Mouse (Mus musculus) limb, embryonic 13.5 days (tissue): ENCODE results near the gene Zfand3. TPM values are rescaled to one million over a fixed set of nuclear protein-coding genes. Genes with fewer than 3 reads are reported as not detected.

Source experiments
- ATAC-seq: fragments of 200-750 bp; cut with Nextera tagmentation; 2 replicates; pipeline ENCODE4 v1.8.0; 2017; ENCODE audit warnings: low read depth, moderate number of reproducible peaks, moderate TSS enrichment; ENCODE audit not compliant: low FRiP score
- H3K27ac ChIP-seq: fragments of 300-500 bp; sonication (generic); 2 replicates; pipeline ENCODE4 v1.5.1; 2015; ENCODE audit warnings: inconsistent platforms, mild to moderate bottlenecking, moderate library complexity
- H3K27me3 ChIP-seq: fragments of 300-500 bp; sonication (generic); 2 replicates; pipeline ENCODE4 v1.6.1; 2015; ENCODE audit warnings: mild to moderate bottlenecking, inconsistent platforms
- H3K36me3 ChIP-seq: fragments of 300-500 bp; sonication (generic); 2 replicates; pipeline ENCODE4 v1.6.1; 2015; ENCODE audit warnings: inconsistent platforms, mild to moderate bottlenecking, moderate library complexity
- H3K4me1 ChIP-seq: fragments of 300-500 bp; sonication (generic); 2 replicates; pipeline ENCODE4 v1.6.1; 2015; ENCODE audit warnings: inconsistent platforms
- H3K4me2 ChIP-seq: fragments of 300-500 bp; sonication (generic); replicated peaks from 2 replicates; pipeline ENCODE4 v1.6.1; 2015; ENCODE audit warnings: inconsistent platforms, mild to moderate bottlenecking, moderate library complexity
- H3K4me3 ChIP-seq: fragments of 300-500 bp; sonication (generic); 2 replicates; pipeline ENCODE4 v1.5.1; 2015; ENCODE audit warnings: moderate library complexity, mild to moderate bottlenecking, inconsistent platforms
- H3K9ac ChIP-seq: fragments of 300-500 bp; sonication (generic); 2 replicates; pipeline ENCODE4 v1.6.1; 2015; ENCODE audit warnings: mild to moderate bottlenecking, inconsistent platforms
- H3K9me3 ChIP-seq: fragments of 300-500 bp; sonication (generic); 2 replicates; pipeline ENCODE4 v1.6.1; 2016; ENCODE audit warnings: inconsistent platforms
- WGBS: fragments of 180-500 bp; shearing (Covaris S2); methylation state at CpG from one replicate; pipeline ENCODE4 v1.1.7; 2015; 5-methylcytosine and 5-hydroxymethylcytosine counted together
- polyA plus RNA-seq: library from polyadenylated mRNA; unstranded; fragments of >200 nt; fragmentation: Nextera tagmentation; extraction: Ambion mirVana; gene quantifications from 2 replicates; pipeline ENCODE4 v1.2.1, GENCODE M21; 2015

The Zfand3 gene
- polyA plus RNA-seq, 1 experiment from 2014 or later: 63.0 TPM

GRCm38 (mm10) chr17:29984931-29985330, 19.6 kb upstream of the Zfand3 start:
- WGBS: 73% methylated on average over 7 of the region's 7 CpGs

GRCm38 (mm10) chr17:29985534-29985933, 19.0 kb upstream of the Zfand3 start:
- 30% methylated on average over 3 of the region's 3 CpGs for WGBS
- Histone ChIP-seq H3K27ac (no peak overlapping the region), H3K27me3 (0 out of 2 replicates have a peak, but pooled peaks cover 3% of the 10 kb centered on the region), H3K9ac (no peak overlapping the region), H3K4me3 (no peak overlapping the region), H3K4me2 (no peak overlapping the region), H3K36me3 (no peaks in the 10 kb centered on the region), H3K9me3 (0 out of 2 replicates have a peak, but pooled peaks cover 5% of the 10 kb centered on the region), H3K4me1 (no peaks in the 10 kb centered on the region)
- no peak for ATAC-seq

More at GRCm38 (mm10) chr17:29984931-29985330, 19.6 kb upstream of the Zfand3 start:
- Histone ChIP-seq H3K27me3 (0 out of 2 replicates have a peak, but pooled peaks cover 3% of the 10 kb centered on the region), H3K9ac (no peak overlapping the region), H3K9me3 (0 out of 2 replicates have a peak, but pooled peaks cover 4% of the 10 kb centered on the region), H3K4me2 (no peak overlapping the region), H3K27ac (no peak overlapping the region), H3K4me3 (no peak overlapping the region), H3K36me3 (no peaks in the 10 kb centered on the region), H3K4me1 (no peaks in the 10 kb centered on the region)
- ATAC-seq: no peak

- Histone ChIP-seq H3K27ac (no peak overlapping the region), H3K27me3 (0 out of 2 replicates have a peak, but pooled peaks cover 3% of the 10 kb centered on the region), H3K4me2 (no peak overlapping the region), H3K9me3 (0 out of 2 replicates have a peak, but pooled peaks cover 5% of the 10 kb centered on the region), H3K36me3 (no peaks in the 10 kb centered on the region), H3K4me3 (no peak overlapping the region), H3K9ac (no peak overlapping the region), H3K4me1 (no peaks in the 10 kb centered on the region)
- no peak for ATAC-seq
- 15% methylated on average over 5 of the region's 5 CpGs for WGBS
Measured at GRCm38 (mm10) chr17:29988141-29988540, 16.4 kb upstream of the Zfand3 start.

GRCm38 (mm10) chr17:29989653-29990052, 14.9 kb upstream of the Zfand3 start:
- ATAC-seq: no peak
- Histone ChIP-seq H3K4me3 (no peak overlapping the region), H3K36me3 (no peaks in the 10 kb centered on the region), H3K9me3 (0 out of 2 replicates have a peak, but pooled peaks cover 5% of the 10 kb centered on the region), H3K9ac (no peak overlapping the region), H3K27ac (no peak overlapping the region), H3K4me1 (no peaks in the 10 kb centered on the region), H3K4me2 (no peak overlapping the region), H3K27me3 (no peaks in the 10 kb centered on the region)
- 84% methylated on average over 5 of the region's 5 CpGs for WGBS

GRCm38 (mm10) chr17:29990136-29990535, 14.4 kb upstream of the Zfand3 start:
- Histone ChIP-seq H3K27me3 (no peaks in the 10 kb centered on the region), H3K36me3 (no peaks in the 10 kb centered on the region), H3K9ac (no peak overlapping the region), H3K4me2 (no peak overlapping the region), H3K27ac (no peak overlapping the region), H3K4me3 (no peak overlapping the region), H3K4me1 (no peaks in the 10 kb centered on the region), H3K9me3 (0 out of 2 replicates have a peak, but pooled peaks cover 5% of the 10 kb centered on the region)
- no peak for ATAC-seq
- WGBS: 94% methylated on average over 3 of the region's 3 CpGs

- H3K27me3 ChIP-seq: no peaks in the 10 kb centered on the region
- no peak overlapping the region for H3K9ac ChIP-seq
- no peak overlapping the region for H3K4me2 ChIP-seq
- 0 out of 2 replicates have a peak, but pooled peaks cover 5% of the 10 kb centered on the region for H3K9me3 ChIP-seq
- WGBS: 90% methylated on average over 2 of the region's 2 CpGs
- H3K36me3 ChIP-seq: no peaks in the 10 kb centered on the region
- no peak for ATAC-seq
- H3K27ac ChIP-seq: no peak overlapping the region
- no peak overlapping the region for H3K4me3 ChIP-seq
- no peaks in the 10 kb centered on the region for H3K4me1 ChIP-seq
Measured at GRCm38 (mm10) chr17:29990845-29991244, 13.7 kb upstream of the Zfand3 start.

- no peak for ATAC-seq
- H3K4me1 ChIP-seq: no peaks in the 10 kb centered on the region
- H3K36me3 ChIP-seq: no peaks in the 10 kb centered on the region
- 0 out of 2 replicates have a peak, but pooled peaks cover 5% of the 10 kb centered on the region for H3K9me3 ChIP-seq
- no peaks in the 10 kb centered on the region for H3K27me3 ChIP-seq
- 68% methylated on average over 8 of the region's 8 CpGs for WGBS
- H3K4me3 ChIP-seq: no peak overlapping the region
- H3K27ac ChIP-seq: no peak overlapping the region
- no peak overlapping the region for H3K9ac ChIP-seq
- H3K4me2 ChIP-seq: no peak overlapping the region
Measured at GRCm38 (mm10) chr17:29993488-29993887, 11.0 kb upstream of the Zfand3 start.

GRCm38 (mm10) chr17:29994011-29994410, 10.5 kb upstream of the Zfand3 start:
- ATAC-seq: no peak
- 0 out of 2 replicates have a peak, but pooled peaks cover 5% of the 10 kb centered on the region for H3K9me3 ChIP-seq
- H3K4me2 ChIP-seq: no peak overlapping the region
- H3K36me3 ChIP-seq: no peaks in the 10 kb centered on the region
- no peak overlapping the region for H3K9ac ChIP-seq
- H3K4me3 ChIP-seq: no peak overlapping the region
- no peaks in the 10 kb centered on the region for H3K4me1 ChIP-seq
- H3K27ac ChIP-seq: no peak overlapping the region
- WGBS: 66% methylated on average over 3 of the region's 3 CpGs
- no peaks in the 10 kb centered on the region for H3K27me3 ChIP-seq

GRCm38 (mm10) chr17:29994459-29994858, 10.1 kb upstream of the Zfand3 start:
- ATAC-seq: no peak
- Histone ChIP-seq H3K4me3 (no peak overlapping the region), H3K9me3 (0 out of 2 replicates have a peak, but pooled peaks cover 5% of the 10 kb centered on the region), H3K36me3 (no peaks in the 10 kb centered on the region), H3K4me1 (no peaks in the 10 kb centered on the region), H3K9ac (no peak overlapping the region), H3K4me2 (no peak overlapping the region), H3K27me3 (no peaks in the 10 kb centered on the region), H3K27ac (no peak overlapping the region)
- WGBS: 82% methylated on average over 4 of the region's 4 CpGs

GRCm38 (mm10) chr17:29995986-29996385, 8.5 kb upstream of the Zfand3 start:
- 85% methylated on average over 5 of the region's 5 CpGs for WGBS
- H3K4me2 ChIP-seq: no peak overlapping the region
- H3K9ac ChIP-seq: no peak overlapping the region
- no peak overlapping the region for H3K27ac ChIP-seq
- no peak for ATAC-seq
- H3K4me1 ChIP-seq: no peaks in the 10 kb centered on the region
- H3K27me3 ChIP-seq: no peaks in the 10 kb centered on the region
- H3K4me3 ChIP-seq: no peak overlapping the region
- no peaks in the 10 kb centered on the region for H3K36me3 ChIP-seq
- no peaks in the 10 kb centered on the region for H3K9me3 ChIP-seq

GRCm38 (mm10) chr17:29997726-29998125, 6.8 kb upstream of the Zfand3 start:
- H3K4me3 ChIP-seq: no peak overlapping the region
- no peaks in the 10 kb centered on the region for H3K9me3 ChIP-seq
- H3K27me3 ChIP-seq: no peaks in the 10 kb centered on the region
- H3K4me2 ChIP-seq: no peak overlapping the region
- no peaks in the 10 kb centered on the region for H3K36me3 ChIP-seq
- ATAC-seq: no peak
- 81% methylated on average over 7 of the region's 7 CpGs for WGBS
- H3K9ac ChIP-seq: no peak overlapping the region
- no peak overlapping the region for H3K27ac ChIP-seq
- no peaks in the 10 kb centered on the region for H3K4me1 ChIP-seq

- H3K27me3 ChIP-seq: no peaks in the 10 kb centered on the region
- H3K27ac ChIP-seq: no peak overlapping the region
- WGBS: 84% methylated on average over 24 of the region's 24 CpGs
- H3K4me3 ChIP-seq: no peak overlapping the region
- no peak overlapping the region for H3K4me2 ChIP-seq
- no peak for ATAC-seq
- H3K36me3 ChIP-seq: no peaks in the 10 kb centered on the region
- no peak overlapping the region for H3K9ac ChIP-seq
- H3K9me3 ChIP-seq: no peaks in the 10 kb centered on the region
- H3K4me1 ChIP-seq: peaks cover 6% of the 10 kb centered on the region
Measured at GRCm38 (mm10) chr17:29998566-29999295, 5.8 kb upstream of the Zfand3 start.
